Mouse (Mus musculus) adrenal gland, postnatal 36 days (tissue): ENCODE measurements around the gene Ccdc13. TPM values are rescaled to one million over a fixed set of nuclear protein-coding genes. Genes with fewer than 3 reads are reported as not detected.

Experiments
- DNase-seq, 2 experiments: peaks; one replicate each; pipeline ENCODE4 v3.0.0; 2021; ENCODE audit warnings: mixed read lengths in 1 of 2
- total RNA-seq, 2 experiments: library from RNA; stranded (reverse); gene quantifications; 2 replicates each; pipeline ENCODE4 v1.2.3; 2021

The Ccdc13 gene
- total RNA-seq, 2 experiments from 2014 or later = 1.0 to 1.1 TPM

DNA sequence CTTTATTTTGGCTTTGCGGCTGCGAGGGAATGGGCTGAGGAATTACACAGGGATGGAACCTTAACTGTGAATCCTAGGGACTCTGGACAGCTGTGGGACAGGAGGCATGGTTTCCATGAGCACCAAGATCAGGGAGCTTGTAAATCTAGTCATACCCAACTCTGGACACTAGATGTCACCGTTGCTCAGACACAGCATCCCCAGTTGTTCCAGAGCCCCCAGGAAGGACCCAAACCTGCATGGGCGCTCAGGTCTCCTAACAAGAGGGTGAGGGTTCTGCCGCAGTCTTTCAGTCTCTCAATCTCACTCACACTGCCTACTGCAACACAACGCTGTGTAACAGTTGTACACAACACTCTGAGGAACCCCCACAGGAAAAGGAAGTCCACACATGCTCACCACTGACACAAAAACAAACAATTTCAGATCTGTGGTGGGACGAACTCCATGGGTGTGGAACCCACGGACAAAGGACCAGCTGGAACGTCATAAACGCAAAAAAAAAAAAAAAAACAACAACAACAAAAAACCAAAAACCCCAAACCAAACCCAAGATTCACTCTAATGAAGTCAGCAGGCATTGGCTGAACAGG, 7.4 kb upstream of the Ccdc13 start:
- DNase-seq = peak in 1 of 2 experiments; percentile 25

DNA sequence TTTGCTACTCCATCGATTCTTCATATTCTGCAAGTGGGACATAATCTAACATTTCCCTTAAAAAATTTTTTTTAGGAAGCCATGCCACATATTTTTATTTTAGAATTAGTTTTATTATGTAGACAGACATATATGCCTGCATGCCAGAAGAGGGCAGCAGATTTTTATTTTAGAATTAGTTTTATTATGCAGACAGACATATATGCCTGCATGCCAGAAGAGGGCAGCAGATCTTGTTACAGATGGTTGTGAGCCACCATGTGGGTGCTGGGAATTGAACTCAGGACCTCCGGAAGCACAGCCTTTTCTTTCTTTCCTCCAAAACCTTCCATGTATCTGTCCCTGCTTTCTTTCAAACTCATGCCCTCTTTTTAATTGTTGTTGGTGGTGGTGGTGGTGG, 3.7 kb upstream of the Ccdc13 start:
- DNase-seq = no peak

DNA sequence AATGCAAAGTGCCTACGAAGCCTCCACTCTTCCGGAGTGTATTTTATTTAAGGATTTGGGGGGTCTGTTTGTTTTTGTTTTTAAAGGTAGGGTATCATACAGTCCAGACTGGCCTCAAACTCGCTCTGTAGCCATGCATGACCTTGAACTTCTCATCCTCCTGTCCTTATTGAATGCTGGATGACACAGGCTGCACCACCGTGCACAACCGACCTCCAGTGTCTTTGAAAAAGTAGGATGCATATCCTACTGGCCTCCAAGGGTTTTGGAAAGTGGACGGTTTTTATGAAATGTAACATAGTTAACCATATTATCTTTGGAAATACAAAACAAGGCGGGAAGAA, 333 bp upstream of the Ccdc13 start:
- no peak for DNase-seq

DNA sequence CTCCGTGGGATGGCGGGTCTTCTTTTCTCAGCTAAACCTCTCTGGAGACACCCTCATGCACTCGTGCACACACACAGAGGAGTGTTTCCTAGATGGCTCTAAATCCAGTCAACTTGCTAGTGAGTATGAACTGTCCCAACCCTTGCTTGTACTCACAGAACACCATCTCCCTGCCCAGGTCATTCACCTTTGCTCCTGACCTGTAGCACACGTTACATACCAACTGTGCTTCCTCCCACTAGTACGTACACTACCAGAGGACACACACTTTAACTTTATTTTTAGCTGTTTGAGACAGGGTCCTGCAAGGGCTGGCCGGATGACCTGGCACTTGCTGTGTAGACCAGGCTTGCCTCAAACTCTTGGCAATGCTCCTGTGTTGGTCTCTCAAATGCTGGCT, 1.3 kb downstream of the Ccdc13 start:
- no peak for DNase-seq

DNA sequence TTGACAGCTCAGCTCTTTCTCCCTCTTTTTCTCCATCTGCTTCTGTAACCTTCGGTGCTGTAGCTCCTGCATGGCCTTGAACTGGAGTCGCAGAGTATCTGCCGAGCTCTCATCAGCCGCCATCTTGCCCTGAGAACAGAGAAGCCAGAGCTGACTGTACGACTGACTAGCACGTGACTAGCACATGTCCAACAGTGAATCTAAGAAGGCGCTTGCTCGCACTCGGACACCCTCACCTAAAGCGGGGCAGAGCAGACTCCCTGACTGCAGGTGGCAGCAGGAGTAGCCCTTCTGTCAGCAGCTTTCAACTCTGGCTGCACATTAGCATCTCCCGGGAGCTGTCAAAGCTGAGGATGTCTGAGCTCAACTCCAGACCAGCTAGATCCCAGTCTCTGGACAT, 5.4 kb downstream of the Ccdc13 start:
- no peak for DNase-seq

DNA sequence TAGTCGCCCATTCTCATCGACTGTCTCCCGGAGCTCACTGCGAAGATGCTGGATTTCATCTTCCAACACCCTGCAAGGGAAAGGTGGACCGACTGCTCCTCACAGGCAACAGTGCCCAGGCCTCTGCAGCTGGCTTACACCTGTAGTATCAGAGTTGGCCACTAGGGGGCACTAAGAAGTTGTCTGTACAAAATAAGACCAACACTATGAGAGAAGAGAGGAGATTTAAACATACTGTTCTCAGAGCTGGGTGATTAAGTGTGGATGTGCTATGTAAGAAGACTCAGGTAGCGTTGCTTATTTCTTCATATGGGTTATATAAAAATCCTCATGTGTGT, 8.3 kb downstream of the Ccdc13 start:
- peak; percentile 80 to 82 for DNase-seq

DNA sequence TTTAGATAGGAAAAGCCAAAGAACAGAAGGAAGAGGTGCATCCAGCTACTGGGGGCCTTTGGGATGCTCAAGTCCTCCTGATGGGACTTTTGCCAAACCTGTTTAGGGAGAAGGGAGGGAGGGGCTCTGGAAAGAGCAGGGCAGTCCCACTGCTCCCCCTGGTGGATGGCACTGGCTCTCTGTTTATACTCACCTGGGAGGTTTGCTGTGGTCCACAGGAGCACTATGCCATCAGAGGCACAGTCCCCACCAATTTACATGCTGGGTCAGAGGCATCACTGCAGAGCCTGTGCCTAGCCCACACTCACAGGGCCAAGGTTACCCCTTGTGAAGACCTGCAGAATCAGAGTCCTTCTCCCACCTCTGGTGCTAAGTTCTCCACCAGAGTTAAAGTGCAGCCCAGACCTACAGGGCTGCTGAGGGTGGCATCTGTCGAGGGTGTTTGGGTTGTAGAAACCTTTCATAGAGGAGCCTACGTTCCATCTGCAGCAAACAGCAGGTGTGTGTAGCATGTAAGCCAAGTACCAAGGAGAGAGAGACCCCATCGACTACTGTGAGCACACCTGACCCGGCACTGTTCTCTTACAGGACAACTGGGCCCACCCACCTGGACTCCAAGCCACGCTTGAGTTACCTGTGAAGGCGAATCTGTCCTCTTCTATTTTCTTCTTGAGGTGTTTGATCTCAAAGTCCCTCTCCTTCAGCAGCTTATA, 8.9 kb downstream of the Ccdc13 start:
- peak; percentile 55 to 73 for DNase-seq

DNA sequence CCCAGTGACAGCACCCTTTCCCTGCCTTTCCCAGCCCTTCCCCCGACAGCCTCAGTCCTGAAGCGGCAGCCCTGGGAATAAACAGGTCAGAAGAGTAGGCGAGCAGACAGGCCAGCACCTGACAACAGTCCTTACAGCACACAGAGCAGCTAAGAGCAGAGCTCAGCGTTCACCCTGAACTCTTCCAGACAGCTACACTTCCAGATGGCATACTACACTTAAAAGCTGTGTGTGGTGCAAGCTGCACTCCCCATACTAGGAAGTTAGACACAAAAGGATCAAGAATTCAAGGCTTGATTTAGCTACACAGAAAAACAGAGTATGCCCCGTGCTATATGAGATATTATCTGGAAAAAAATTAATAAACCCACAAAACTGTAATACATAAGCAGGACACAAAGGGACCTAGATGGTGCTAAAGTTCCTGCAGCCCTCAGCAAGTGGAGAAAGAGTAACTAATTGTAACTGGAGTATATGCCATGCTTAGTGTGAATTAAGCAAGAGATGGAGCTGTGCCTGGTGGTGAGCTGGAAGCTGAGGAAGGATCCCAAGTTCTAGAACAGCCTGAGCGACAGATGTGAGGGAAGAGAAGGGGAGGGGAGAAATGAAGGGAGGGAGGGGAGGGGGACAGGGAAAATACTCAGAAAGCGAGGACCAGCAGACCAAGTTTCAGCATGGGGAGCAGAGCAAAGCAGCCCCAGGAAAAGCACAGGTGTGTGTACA, 9.8 kb downstream of the Ccdc13 start:
- no peak for DNase-seq

DNA sequence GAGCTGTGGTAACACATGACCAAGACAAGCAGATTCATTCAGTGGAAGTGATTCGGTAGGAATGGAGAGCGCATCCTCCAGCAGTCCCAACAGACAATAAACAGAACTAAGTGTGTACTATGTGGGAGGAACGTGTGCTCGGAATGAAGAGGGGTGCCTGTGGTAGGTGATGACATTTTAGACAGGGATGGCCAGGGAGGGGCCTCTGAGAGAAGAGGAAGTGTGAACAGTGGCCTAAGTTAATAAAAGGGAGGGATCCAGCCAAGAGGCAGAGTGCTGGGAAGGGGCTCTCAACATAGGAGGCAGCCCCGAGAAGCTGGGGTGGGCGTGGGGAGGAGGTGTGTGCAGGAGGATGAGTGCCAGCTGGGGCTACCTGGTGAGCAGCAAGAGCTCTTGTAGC, 10.9 kb downstream of the Ccdc13 start:
- no peak for DNase-seq

DNA sequence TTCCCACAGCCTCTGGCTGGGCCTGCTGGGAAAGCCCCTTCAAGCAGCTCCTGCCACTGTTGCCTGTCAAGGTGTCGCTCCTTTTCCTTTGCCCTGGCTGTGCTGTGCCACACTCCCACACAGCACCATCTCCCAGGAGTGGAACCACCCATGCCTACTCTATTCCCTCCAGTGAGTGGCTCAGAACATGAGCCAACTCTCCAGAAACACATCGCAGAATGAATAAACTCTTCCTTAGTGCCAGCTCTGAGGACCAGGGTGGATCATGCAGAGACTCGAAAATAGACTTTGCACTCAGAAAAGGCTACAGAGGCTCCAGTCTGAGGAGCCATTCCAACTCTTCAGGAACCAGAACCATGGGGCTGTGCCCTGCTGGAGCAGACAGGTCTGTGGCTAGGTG, 12.9 kb downstream of the Ccdc13 start:
- DNase-seq = no peak

DNA sequence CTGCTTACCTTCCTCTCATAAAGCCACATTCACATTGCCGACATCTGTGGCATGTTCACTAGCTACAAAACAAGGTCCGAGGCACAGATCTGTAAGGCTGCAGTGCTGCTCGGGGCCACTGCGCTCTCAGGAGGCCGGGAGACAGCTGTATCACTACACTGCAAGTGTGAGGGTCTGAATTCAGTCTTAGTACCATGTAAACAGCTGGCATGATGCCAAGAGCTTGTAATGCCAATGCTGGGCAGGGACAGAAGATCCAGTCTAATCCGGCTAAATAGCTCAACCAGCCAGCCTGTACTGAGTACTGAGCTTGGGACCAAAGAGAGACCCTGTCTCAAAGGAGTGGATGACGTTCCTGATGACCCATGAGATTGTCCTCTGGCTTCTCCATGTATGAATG, 15.3 kb downstream of the Ccdc13 start:
- no peak for DNase-seq

DNA sequence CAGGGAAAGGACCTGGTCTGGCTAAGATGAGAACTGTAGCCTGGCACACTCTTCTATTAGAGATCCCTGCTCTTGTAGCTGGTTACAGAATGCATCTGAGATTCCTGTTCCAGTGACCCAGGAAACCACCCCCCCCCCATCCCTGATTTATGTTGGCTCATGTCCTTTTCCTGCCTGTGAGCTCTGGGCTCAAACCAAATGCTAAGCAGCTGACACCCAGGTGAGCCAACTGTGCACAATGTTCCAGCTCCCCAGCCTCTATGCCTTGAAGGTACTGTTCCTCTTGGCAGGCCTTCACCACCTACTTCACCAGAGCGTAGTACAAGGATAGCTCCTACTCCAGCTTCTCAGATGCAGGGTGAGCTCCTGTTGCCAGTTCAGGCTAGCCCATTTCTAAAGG, 16.2 kb downstream of the Ccdc13 start:
- peak in 1 of 2 experiments; percentile 20 for DNase-seq

DNA sequence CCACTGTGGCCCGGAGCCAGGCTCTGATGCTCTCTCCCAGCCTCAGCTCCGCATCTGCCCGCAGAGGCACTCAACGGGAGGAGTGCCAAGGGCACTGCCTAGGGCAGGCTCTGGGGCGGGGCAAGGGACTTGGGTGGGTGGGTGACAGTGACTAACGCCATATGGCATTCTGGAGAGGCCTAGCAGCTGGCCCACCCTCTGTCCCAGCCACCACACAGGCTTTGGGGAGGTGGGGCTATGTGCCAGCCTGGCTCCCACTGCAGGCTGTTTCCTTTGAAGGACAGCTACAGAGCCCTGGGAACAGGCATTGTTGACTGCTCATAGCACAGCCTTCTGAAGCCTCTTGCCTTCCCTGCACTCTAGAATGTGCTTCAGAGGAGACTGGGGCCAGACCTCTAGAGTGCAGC, 16.7 kb downstream of the Ccdc13 start:
- peak in 1 of 2 experiments; percentile 24 for DNase-seq

DNA sequence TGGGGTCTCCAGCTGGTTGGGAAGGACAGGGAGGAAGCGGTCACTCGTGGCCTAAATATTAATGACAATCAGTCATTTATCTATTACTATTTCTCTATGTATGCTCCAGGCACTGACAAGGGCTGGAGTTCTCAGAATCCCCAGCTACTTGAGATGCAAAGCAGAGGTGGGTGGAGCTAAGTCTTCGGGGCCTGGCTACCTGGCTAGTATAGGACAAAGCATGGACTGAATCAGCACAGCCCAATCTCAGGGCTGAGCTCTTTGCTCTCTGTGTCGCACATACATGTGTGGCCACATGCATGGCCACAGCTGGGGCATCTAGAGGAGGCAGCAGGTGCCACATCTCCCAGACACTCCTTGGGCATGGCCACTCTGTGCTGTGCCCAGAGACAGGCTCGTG, 18.5 kb downstream of the Ccdc13 start:
- no peak for DNase-seq

DNA sequence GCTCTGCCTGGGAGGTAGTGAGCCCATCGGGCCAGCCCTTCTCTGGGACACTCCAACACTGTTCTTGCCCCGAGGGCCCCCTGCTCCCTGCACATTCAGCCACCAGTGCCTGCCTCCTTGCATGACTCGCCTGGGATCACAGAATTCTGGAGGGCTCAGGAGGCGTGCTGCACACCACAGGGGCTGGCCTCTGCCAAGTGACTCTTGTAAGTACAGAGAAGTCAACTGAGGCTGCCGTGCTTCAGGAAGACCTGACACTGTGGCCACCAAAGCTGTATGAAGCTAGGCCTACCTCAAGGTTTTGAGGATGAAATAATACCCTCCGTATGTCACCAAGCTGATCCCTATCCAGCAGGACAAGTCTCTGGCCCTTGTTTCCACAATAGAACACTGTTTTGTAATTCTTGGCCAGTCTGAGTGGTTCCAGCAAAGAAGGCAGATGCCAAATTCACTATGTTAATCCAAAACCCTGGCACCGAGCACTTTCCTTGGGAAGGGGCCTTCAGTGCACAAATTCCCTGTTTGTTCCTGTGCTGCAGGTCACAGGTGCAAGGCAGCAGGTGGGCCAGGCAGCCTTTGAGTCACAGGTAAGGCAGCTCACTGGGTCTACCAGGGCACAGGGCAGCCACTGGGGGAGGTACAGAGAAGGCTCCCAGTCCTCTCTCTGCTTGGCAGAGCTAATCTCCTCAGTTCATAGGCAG, 19.3 kb downstream of the Ccdc13 start:
- DNase-seq = no peak

DNA sequence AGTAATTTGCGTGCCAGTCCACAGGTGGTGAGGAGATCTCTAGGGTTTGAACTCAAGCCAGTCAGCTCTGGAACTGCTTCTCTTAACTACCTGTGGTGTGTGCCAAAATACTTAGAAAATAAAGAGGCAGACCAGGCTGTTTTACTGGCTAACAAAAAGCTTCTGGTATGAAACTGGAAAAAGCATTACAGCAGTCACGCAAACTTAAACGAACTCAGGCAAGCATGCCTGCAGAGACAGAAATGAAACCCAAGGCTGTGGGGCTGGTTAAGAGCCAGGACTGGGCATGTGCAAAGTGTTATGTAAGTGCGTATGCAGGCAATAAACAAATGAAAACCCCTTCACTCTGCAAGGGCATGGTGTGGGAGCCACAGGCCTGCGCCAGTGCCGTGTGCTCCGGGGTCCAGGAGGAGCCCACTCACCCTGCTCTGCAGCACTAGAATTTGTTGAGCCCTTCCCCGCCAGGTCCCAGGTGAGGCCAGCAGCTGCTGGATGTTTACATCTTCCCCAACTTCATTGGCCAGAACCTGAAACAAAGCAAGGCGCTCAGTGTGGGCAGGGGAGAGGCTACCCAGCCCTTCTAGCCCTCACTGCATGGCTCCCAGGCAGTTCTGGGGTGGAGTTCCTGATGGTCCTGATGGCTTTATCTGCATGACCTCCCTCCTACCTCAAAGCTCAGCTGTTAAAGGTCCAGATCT, 20.0 kb downstream of the Ccdc13 start:
- peak; percentile 59 to 69 for DNase-seq

DNA sequence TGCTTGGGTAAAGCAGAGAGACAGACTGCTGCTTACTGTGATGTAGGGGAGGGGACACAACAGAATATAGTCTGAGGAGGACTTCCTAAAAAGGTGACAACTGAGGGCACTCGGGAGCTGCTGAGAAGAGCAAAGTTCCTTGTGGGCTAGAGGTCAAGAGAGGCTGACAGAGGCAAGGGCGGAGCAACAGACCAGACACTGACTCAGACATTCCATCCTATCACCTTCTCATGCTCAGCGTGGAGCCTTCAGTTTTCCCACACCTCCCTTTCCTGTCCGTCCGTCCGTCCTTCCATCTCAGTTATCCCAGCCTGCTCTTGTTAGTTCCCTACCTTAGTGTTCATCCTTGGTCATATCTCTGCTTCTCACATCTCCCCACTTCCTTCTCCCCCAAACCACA, 24.1 kb downstream of the Ccdc13 start:
- DNase-seq = no peak

DNA sequence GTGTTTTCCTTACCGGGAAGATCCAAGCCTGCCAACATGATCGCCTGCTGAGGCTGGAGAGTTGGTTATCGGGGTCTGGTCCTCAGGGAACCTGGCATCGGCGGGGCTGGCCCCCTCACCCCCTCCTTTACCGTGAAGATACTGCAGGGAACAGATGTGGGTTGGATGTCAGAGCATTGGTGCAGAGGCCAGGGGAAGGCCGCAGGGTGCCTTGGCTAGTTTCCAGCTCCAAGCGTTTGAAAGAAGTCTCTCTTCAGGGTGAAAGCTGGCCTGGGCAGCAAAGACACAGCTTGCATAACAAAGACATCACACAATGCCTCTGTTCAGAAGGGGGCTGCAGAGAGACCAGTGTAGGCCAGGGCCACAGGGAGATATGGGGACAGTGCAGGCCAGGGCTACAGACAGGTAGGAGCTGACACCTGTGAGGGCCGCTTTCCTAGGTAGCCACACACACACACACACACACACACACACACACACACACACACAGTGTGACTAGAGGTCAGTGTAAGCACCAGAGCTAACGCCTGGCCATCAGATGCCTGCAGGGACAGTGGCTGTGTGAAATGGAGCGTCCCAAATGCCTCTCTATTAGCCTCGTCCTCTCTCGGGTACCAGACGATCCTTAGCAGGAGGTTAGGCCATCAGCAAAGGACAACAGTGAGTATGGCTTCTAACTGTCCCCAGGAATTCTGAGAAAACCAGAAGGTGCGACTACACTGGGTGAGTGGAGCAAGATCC, 29.0 kb downstream of the Ccdc13 start:
- DNase-seq = peak; percentile 27 to 55

DNA sequence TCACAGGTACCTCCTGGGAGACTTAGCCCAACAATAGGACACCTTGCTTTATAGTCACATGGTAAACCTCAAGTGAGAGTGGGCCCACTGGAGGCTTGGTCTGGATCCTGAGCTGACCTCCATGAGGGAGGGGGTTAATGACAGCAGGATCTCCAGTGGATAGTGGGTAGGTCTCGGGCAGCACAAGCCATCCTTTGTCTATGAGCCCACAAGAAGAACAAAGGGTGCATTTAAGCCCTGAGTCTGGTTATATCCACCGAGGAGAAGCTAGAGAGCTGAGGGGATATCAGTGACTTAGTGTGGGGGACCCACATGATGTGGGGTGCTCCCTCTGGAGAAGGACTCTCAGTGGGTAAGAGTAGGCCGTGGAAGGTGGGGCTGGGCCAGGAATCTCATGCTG, 30.8 kb downstream of the Ccdc13 start:
- no peak for DNase-seq

DNA sequence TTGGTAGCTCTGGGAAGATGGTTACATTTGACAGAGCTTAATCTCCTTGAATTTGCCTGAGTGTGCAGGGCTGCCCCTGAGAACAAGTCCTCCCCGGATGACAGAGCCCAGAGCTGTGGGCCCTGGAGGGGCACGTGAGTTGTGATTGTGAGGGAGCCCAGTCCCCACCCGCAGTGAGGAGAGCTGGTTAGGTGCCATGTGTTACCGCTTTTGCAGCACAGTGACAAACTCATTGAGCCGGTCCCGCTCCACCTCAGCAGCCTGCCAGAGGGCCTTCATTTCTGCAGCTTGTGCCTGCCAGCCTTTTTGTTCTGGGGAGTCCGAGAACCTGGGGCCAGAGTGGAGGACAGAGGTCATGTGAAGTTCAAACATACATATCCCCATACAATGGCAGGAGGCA, 31.3 kb downstream of the Ccdc13 start:
- no peak for DNase-seq

DNA sequence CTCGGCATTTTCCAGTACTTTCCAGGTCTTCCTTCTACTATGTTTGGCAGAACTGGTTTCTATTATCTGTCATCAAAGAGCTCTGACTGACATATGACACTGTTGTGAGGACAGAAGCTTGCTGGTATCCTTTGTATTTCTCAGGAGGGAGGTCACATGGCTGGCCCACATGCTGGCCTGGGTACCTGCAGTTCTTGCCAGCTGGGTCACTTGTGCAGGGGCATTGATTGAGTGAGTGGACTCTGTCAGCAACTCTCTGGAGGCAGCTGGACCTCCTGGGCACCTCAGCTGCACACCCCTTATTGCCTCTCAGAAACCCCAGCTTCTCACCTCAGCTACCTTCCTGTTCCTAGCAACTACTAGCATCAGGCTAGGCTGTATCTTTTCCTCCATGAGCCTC, 31.7 kb downstream of the Ccdc13 start:
- no peak for DNase-seq

DNA sequence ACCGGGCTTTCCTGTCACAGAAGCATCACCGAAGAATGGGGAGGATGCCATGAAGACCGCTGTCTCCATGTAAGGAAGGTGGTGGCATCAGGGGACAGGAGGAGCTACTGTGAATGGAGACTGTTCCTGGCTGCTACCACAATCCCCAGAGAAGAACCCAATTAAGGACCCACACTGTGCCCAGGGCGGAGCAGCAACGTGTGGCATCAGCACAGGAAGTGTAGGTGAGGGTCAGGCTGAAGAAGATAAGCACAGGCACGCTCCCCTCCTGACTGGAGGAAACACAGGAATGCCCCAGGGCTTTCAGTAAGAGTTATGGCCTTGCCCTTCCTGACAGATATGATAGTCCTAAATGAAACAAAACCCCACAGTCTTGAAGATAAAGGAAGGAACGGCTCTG, 36.5 kb downstream of the Ccdc13 start:
- DNase-seq = no peak
